Mouse (Mus musculus): ENCODE measurements at regions not wholly inside any gene's neighbourhood (a gene's known extent, or its start where the extent isn't known, plus 50 kb on each side); places are given as distances from the start of the nearest gene placed in this dataset.

- 69% methylated on average over 4 of the region's 4 CpGs for WGBS
- H3K4me2 ChIP-seq (ENCODE audit: low read depth, low read length) = no peak overlapping the region
- no peak overlapping the region for H3K9ac ChIP-seq (replicated peaks; ENCODE audit: low read length)
- TF ChIP-seq CTCF (IDR thresholded peaks at IDR 0.05; ENCODE audit: low read depth) = no peak
- DNase-seq (ENCODE audit: low spot score) = no peak
- no peak overlapping the region for H3K27ac ChIP-seq
- no peaks in the 10 kb centered on the region for H3K36me3 ChIP-seq (ENCODE audit: insufficient read depth, low read length)
- no peaks in the 10 kb centered on the region for H3K4me1 ChIP-seq (ENCODE audit: insufficient read depth, low read length)
- H3K4me3 ChIP-seq (ENCODE audit: low read length) = no peak overlapping the region
- no peaks in the 10 kb centered on the region for H3K9me3 ChIP-seq (ENCODE audit: low read length)
- H3K27me3 ChIP-seq (ENCODE audit: insufficient read depth, low read length) = no peaks in the 10 kb centered on the region
- no peak for ATAC-seq
Measured at GRCm38 (mm10) chr14:104812006-104812405, 289.6 kb upstream of the Rnf219 start.

GRCm38 (mm10) chr14:104805332-104805731, 282.9 kb upstream of the Rnf219 start:
- Histone ChIP-seq H3K36me3 (ENCODE audit: insufficient read depth, low read length) (no peaks in the 10 kb centered on the region), H3K4me3 (ENCODE audit: low read length) (no peak overlapping the region), H3K27me3 (ENCODE audit: insufficient read depth, low read length) (no peaks in the 10 kb centered on the region), H3K9ac (replicated peaks; ENCODE audit: low read length) (no peak overlapping the region), H3K27ac (no peak overlapping the region), H3K4me2 (ENCODE audit: low read depth, low read length) (no peak overlapping the region), H3K9me3 (ENCODE audit: low read length) (no peaks in the 10 kb centered on the region), H3K4me1 (ENCODE audit: insufficient read depth, low read length) (no peaks in the 10 kb centered on the region)
- ATAC-seq (no peak), DNase-seq (ENCODE audit: low spot score) (no peak)
- no peak for TF ChIP-seq CTCF (IDR thresholded peaks at IDR 0.05; ENCODE audit: low read depth)
- WGBS = 88% methylated on average over 10 of the region's 10 CpGs

GRCm38 (mm10) chr14:104796348-104796965, 274.0 kb upstream of the Rnf219 start:
- Histone ChIP-seq H3K4me2 (ENCODE audit: low read depth, low read length) (no peak overlapping the region), H3K4me3 (ENCODE audit: low read length) (no peak overlapping the region), H3K27ac (no peak overlapping the region), H3K9me3 (ENCODE audit: low read length) (no peaks in the 10 kb centered on the region), H3K36me3 (ENCODE audit: insufficient read depth, low read length) (no peaks in the 10 kb centered on the region), H3K4me1 (ENCODE audit: insufficient read depth, low read length) (no peaks in the 10 kb centered on the region), H3K9ac (replicated peaks; ENCODE audit: low read length) (no peak overlapping the region), H3K27me3 (ENCODE audit: insufficient read depth, low read length) (no peaks in the 10 kb centered on the region)
- WGBS = 75% methylated on average over 17 of the region's 17 CpGs
- DNase-seq (ENCODE audit: low spot score) = no peak
- no peak for ATAC-seq
- no peak for TF ChIP-seq CTCF (IDR thresholded peaks at IDR 0.05; ENCODE audit: low read depth)

GRCm38 (mm10) chr14:104789346-104789745, 266.9 kb upstream of the Rnf219 start:
- Histone ChIP-seq H3K9ac (replicated peaks; ENCODE audit: low read length) (no peak overlapping the region), H3K27me3 (ENCODE audit: insufficient read depth, low read length) (no peaks in the 10 kb centered on the region), H3K4me2 (ENCODE audit: low read depth, low read length) (no peak overlapping the region), H3K9me3 (ENCODE audit: low read length) (no peaks in the 10 kb centered on the region), H3K36me3 (ENCODE audit: insufficient read depth, low read length) (no peaks in the 10 kb centered on the region), H3K4me3 (ENCODE audit: low read length) (no peak overlapping the region), H3K27ac (no peak overlapping the region), H3K4me1 (ENCODE audit: insufficient read depth, low read length) (no peaks in the 10 kb centered on the region)
- ATAC-seq (no peak), DNase-seq (ENCODE audit: low spot score) (no peak)
- WGBS = 43% methylated on average over 3 of the region's 3 CpGs
- TF ChIP-seq CTCF (IDR thresholded peaks at IDR 0.05; ENCODE audit: low read depth) = no peak

GRCm38 (mm10) chr14:104785066-104785465, 262.6 kb upstream of the Rnf219 start:
- WGBS = 77% methylated on average over 12 of the region's 12 CpGs
- no peaks in the 10 kb centered on the region for H3K27me3 ChIP-seq (ENCODE audit: insufficient read depth, low read length)
- no peak overlapping the region for H3K9ac ChIP-seq (replicated peaks; ENCODE audit: low read length)
- TF ChIP-seq CTCF (IDR thresholded peaks at IDR 0.05; ENCODE audit: low read depth) = no peak
- H3K4me3 ChIP-seq (ENCODE audit: low read length) = no peak overlapping the region
- no peak for ATAC-seq
- H3K27ac ChIP-seq = no peak overlapping the region
- DNase-seq (ENCODE audit: low spot score) = peak; percentile 2
- H3K4me1 ChIP-seq (ENCODE audit: insufficient read depth, low read length) = no peaks in the 10 kb centered on the region
- H3K9me3 ChIP-seq (ENCODE audit: low read length) = no peaks in the 10 kb centered on the region
- no peak overlapping the region for H3K4me2 ChIP-seq (ENCODE audit: low read depth, low read length)
- no peaks in the 10 kb centered on the region for H3K36me3 ChIP-seq (ENCODE audit: insufficient read depth, low read length)

GRCm38 (mm10) chr14:104769938-104770337, 247.5 kb upstream of the Rnf219 start:
- no peak overlapping the region for H3K9ac ChIP-seq (replicated peaks; ENCODE audit: low read length)
- H3K4me2 ChIP-seq (ENCODE audit: low read depth, low read length) = no peak overlapping the region
- no peaks in the 10 kb centered on the region for H3K4me1 ChIP-seq (ENCODE audit: insufficient read depth, low read length)
- H3K9me3 ChIP-seq (ENCODE audit: low read length) = no peaks in the 10 kb centered on the region
- H3K4me3 ChIP-seq (ENCODE audit: low read length) = no peak overlapping the region
- H3K27ac ChIP-seq = no peak overlapping the region
- no peak for TF ChIP-seq CTCF (IDR thresholded peaks at IDR 0.05; ENCODE audit: low read depth)
- 39% methylated on average over 4 of the region's 4 CpGs for WGBS
- H3K27me3 ChIP-seq (ENCODE audit: insufficient read depth, low read length) = no peaks in the 10 kb centered on the region
- no peak for DNase-seq (ENCODE audit: low spot score)
- no peaks in the 10 kb centered on the region for H3K36me3 ChIP-seq (ENCODE audit: insufficient read depth, low read length)
- no peak for ATAC-seq

- Histone ChIP-seq H3K4me3 (ENCODE audit: low read length) (no peak overlapping the region), H3K27ac (no peak overlapping the region), H3K36me3 (ENCODE audit: insufficient read depth, low read length) (no peaks in the 10 kb centered on the region), H3K27me3 (ENCODE audit: insufficient read depth, low read length) (no peaks in the 10 kb centered on the region), H3K9me3 (ENCODE audit: low read length) (no peaks in the 10 kb centered on the region), H3K4me1 (ENCODE audit: insufficient read depth, low read length) (no peaks in the 10 kb centered on the region), H3K9ac (replicated peaks; ENCODE audit: low read length) (no peak overlapping the region), H3K4me2 (ENCODE audit: low read depth, low read length) (no peak overlapping the region)
- WGBS = 67% methylated on average over 3 of the region's 3 CpGs
- TF ChIP-seq CTCF (IDR thresholded peaks at IDR 0.05; ENCODE audit: low read depth) = no peak
- ATAC-seq (no peak), DNase-seq (ENCODE audit: low spot score) (no peak)
Measured at GRCm38 (mm10) chr14:104734213-104734612, 211.8 kb upstream of the Rnf219 start.

All from hindbrain, postnatal 0 days (tissue).